Mouse (Mus musculus): Measurements from ENCODE around the gene Olfr250.
"Not testable (repeated sequence)": the region's sequence is repeated elsewhere in the genome, so short reads cannot be mapped to it uniquely, and the experiment has no call there.

Olfr250 gene

GRCm38 (mm10) chr9:38366596-38366995, at the start of gene Olfr250:
Olfr250 (plus strand) TSS chr9:38366896.
- no peak for DNase-seq

GRCm38 (mm10) chr9:38328760-38329159, 37.9 kb upstream of the Olfr250 start, which contains the start of gene Olfr25:
Olfr25 (plus strand) TSS chr9:38329060.
- no peak for DNase-seq

GRCm38 (mm10) chr9:38348111-38348510, 18.6 kb upstream of the Olfr250 start, which contains the start of gene Olfr898:
Olfr898 (plus strand) TSS chr9:38348411.
- no peak for DNase-seq

- DNase-seq = no peak
Observed at GRCm38 (mm10) chr9:38376786-38377185, 10.1 kb downstream of the Olfr250 start, which contains the start of gene Olfr251. Olfr251 (plus strand) TSS chr9:38377086.

- DNase-seq = no peak
Observed at GRCm38 (mm10) chr9:38401398-38401797, 34.7 kb downstream of the Olfr250 start, which contains the start of gene Olfr147. Olfr147 (plus strand) TSS chr9:38401698.

GRCm38 (mm10) chr9:38407502-38407901, 40.8 kb downstream of the Olfr250 start:
- DNase-seq = not testable (repeated sequence)

- DNase-seq = not testable (repeated sequence)
Observed at GRCm38 (mm10) chr9:38413502-38413901, 46.8 kb downstream of the Olfr250 start.
